Comparison of ENCODE assay signal across 8 mouse cellular contexts in the genomic region with DNA sequence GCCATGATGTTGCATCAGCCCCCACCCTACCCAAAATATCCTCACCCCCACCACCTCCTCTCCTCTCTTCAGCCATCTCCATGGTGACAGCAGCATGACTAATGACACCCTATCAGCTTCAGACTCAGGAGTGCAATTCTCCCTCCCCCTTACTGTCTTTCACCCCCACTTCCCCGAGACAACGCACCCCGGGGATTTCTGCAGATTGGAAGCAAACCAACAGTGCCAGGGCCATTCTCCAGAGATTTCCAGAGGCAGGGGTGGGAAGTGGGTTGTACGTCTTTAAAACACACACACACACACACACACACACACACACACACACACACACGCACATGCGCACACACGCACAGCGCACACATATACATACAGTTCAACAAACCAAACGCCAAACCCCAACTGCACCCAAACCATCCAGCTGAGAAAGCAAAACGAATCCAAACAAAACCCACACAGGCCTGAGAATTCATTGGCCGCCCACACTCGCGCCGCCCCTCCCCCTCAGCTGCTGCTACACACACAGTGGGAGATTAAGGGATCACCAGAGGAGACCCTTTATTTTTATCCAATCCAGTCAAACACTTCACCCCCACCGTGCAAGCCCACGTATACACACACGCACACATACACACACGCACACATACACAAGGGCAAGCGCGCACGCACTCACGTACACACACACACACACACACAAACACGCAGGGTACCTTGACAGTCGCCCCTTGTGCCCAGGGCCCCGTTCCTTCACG. TPM values are rescaled to one million over a fixed set of nuclear protein-coding genes. Genes with fewer than 3 reads are reported as not detected.
A peak's percentile ranks its signal among the peaks of the same experiment; 100 is the strongest.
DNase-seq lines count a peak whose midpoint lies in the region; ATAC-seq and TF ChIP-seq lines count a peak whose summit lies in the region.

No protein-coding gene starts in this region.

- ATAC-seq in embryonic facial prominence, embryonic 14.5 days (ENCODE audit: low read depth): peak; percentile 58
- ATAC-seq in kidney, embryonic 15.5 days (replicated peaks; ENCODE audit: low FRiP score): peak; percentile 10; the same call in 1 of the 2 replicates
- ATAC-seq in limb, embryonic 14.5 days (ENCODE audit: low FRiP score, low read depth): peak; percentile 48
- ATAC-seq in neural tube, embryonic 11.5 days (ENCODE audit: insufficient read depth, low FRiP score, low TSS enrichment): peak; percentile 48

- peak overlapping the region; percentile 45 for H3K4me3 ChIP-seq in C2C12 (ENCODE audit: insufficient read depth, poor library complexity, severe bottlenecking)
- H3K4me3 ChIP-seq in embryonic facial prominence, embryonic 14.5 days (ENCODE audit: low read depth, low read length): peak overlapping the region; percentile 78
- H3K4me3 ChIP-seq in kidney, embryonic 15.5 days (replicated peaks): peak overlapping the region; percentile 74
- peak overlapping the region; percentile 79 for H3K4me3 ChIP-seq in limb, embryonic 14.5 days (replicated peaks; ENCODE audit: low read length)
- peak overlapping the region; percentile 79 for H3K4me3 ChIP-seq in neural tube, embryonic 11.5 days (ENCODE audit: low read depth, low read length)

- peaks cover 17% of the 10 kb centered on the region for H3K36me3 ChIP-seq in C2C12 (ENCODE audit: control insufficient read depth, insufficient read depth)
- H3K36me3 ChIP-seq in embryonic facial prominence, embryonic 14.5 days (ENCODE audit: control insufficient read depth, insufficient read depth, low read length): peaks cover 20% of the 10 kb centered on the region; the same call in 1 of the 2 replicates
- H3K36me3 ChIP-seq in kidney, embryonic 15.5 days: peaks cover 36% of the 10 kb centered on the region
- peaks cover 17% of the 10 kb centered on the region for H3K36me3 ChIP-seq in limb, embryonic 14.5 days (ENCODE audit: control insufficient read depth, insufficient read depth, low read length)
- peaks cover 2% of the 10 kb centered on the region for H3K36me3 ChIP-seq in neural tube, embryonic 11.5 days (ENCODE audit: control insufficient read depth, insufficient read depth, low read length)

- no peak for TF ChIP-seq CTCF in C2C12 (IDR thresholded peaks at IDR 0.05; ENCODE audit: control insufficient read depth, insufficient read depth, insufficient read length)

- H3K27me3 ChIP-seq in C2C12 (ENCODE audit: control insufficient read depth, insufficient read depth, insufficient read length): no peaks in the 10 kb centered on the region
- no peaks in the 10 kb centered on the region for H3K27me3 ChIP-seq in embryonic facial prominence, embryonic 14.5 days (replicated peaks; ENCODE audit: control insufficient read depth, insufficient read depth, low read length)
- no peaks in the 10 kb centered on the region for H3K27me3 ChIP-seq in kidney, embryonic 15.5 days
- H3K27me3 ChIP-seq in limb, embryonic 14.5 days (ENCODE audit: control insufficient read depth, insufficient read depth, low read length): no peaks in the 10 kb centered on the region
- H3K27me3 ChIP-seq in neural tube, embryonic 11.5 days (ENCODE audit: control insufficient read depth, insufficient read depth, low read length): no peaks in the 10 kb centered on the region

- peak overlapping the region; percentile 87 for H3K4me2 ChIP-seq in embryonic facial prominence, embryonic 14.5 days (ENCODE audit: low read depth, low read length)
- peak overlapping the region; percentile 86 for H3K4me2 ChIP-seq in kidney, embryonic 15.5 days
- peak overlapping the region; percentile 72 for H3K4me2 ChIP-seq in limb, embryonic 14.5 days (replicated peaks; ENCODE audit: low read depth, low read length, severe bottlenecking)
- H3K4me2 ChIP-seq in neural tube, embryonic 11.5 days (ENCODE audit: low read depth): peak overlapping the region; percentile 88

- H3K79me2 ChIP-seq in C2C12 (ENCODE audit: control insufficient read depth, insufficient read depth): peaks cover 91% of the 10 kb centered on the region

- H3ac ChIP-seq in C2C12 (ENCODE audit: control insufficient read depth, insufficient read length, low read depth): peak overlapping the region; percentile 73

- no peaks in the 10 kb centered on the region for H3K9me3 ChIP-seq in embryonic facial prominence, embryonic 14.5 days (ENCODE audit: control insufficient read depth, low read length)
- no peaks in the 10 kb centered on the region for H3K9me3 ChIP-seq in kidney, embryonic 15.5 days (replicated peaks)
- no peaks in the 10 kb centered on the region for H3K9me3 ChIP-seq in limb, embryonic 14.5 days (ENCODE audit: control insufficient read depth, low read length)
- H3K9me3 ChIP-seq in neural tube, embryonic 11.5 days (ENCODE audit: control insufficient read depth, low read length): no peaks in the 10 kb centered on the region

- peak overlapping the region; percentile 96 for H3K27ac ChIP-seq in embryonic facial prominence, embryonic 14.5 days (replicated peaks; ENCODE audit: low read depth, low read length)
- H3K27ac ChIP-seq in kidney, embryonic 15.5 days: peak overlapping the region; percentile 95
- peak overlapping the region; percentile 89 for H3K27ac ChIP-seq in limb, embryonic 14.5 days (replicated peaks; ENCODE audit: low read depth, low read length)
- H3K27ac ChIP-seq in neural tube, embryonic 11.5 days (ENCODE audit: low read depth, low read length): peak overlapping the region; percentile 96

- H3K4me1 ChIP-seq in embryonic facial prominence, embryonic 14.5 days (ENCODE audit: control insufficient read depth, insufficient read depth, low read length): peaks cover 63% of the 10 kb centered on the region
- peaks cover 86% of the 10 kb centered on the region for H3K4me1 ChIP-seq in kidney, embryonic 15.5 days
- H3K4me1 ChIP-seq in limb, embryonic 14.5 days (ENCODE audit: control insufficient read depth, insufficient read depth, low read length): peaks cover 59% of the 10 kb centered on the region
- peaks cover 55% of the 10 kb centered on the region for H3K4me1 ChIP-seq in neural tube, embryonic 11.5 days (ENCODE audit: control insufficient read depth, insufficient read depth, low read length)

- peak; percentile 49 for DNase-seq in adrenal gland, adult 8-10 months
- DNase-seq in embryonic facial prominence, embryonic 14.5 days (ENCODE audit: low spot score): peak; percentile 92
- peak; percentile 57 to 58 for DNase-seq in heart, adult 9 months (ENCODE audit: low spot score in 2 of 2)
- DNase-seq in limb, embryonic 14.5 days (ENCODE audit: low spot score): peak; percentile 79
- DNase-seq in neural tube, embryonic 11.5 days (ENCODE audit: low spot score): peak; percentile 81
- DNase-seq in thymus, postnatal 4 days: peak; percentile 80

- no peak for TF ChIP-seq POLR2A in limb, embryonic 14.5 days (IDR thresholded peaks at IDR 0.05; ENCODE audit: borderline replicate concordance, extremely low read depth, insufficient read depth, insufficient read length)

- under 1% methylated on average over 25 of the region's 26 CpGs for WGBS in embryonic facial prominence, embryonic 14.5 days
- WGBS in kidney, embryonic 15.5 days: 3% methylated on average over 26 of the region's 26 CpGs
- 3% methylated on average over 26 of the region's 26 CpGs for WGBS in limb, embryonic 14.5 days
- WGBS in neural tube, embryonic 11.5 days: 3% methylated on average over 26 of the region's 26 CpGs

- H3K9ac ChIP-seq in embryonic facial prominence, embryonic 14.5 days (ENCODE audit: low read depth, low read length): peak overlapping the region; percentile 79
- peak overlapping the region; percentile 70 for H3K9ac ChIP-seq in kidney, embryonic 15.5 days
- peak overlapping the region; percentile 70 for H3K9ac ChIP-seq in limb, embryonic 14.5 days (ENCODE audit: low read depth, low read length, severe bottlenecking)
- H3K9ac ChIP-seq in neural tube, embryonic 11.5 days (ENCODE audit: low read length): peak overlapping the region; percentile 91

- peaks cover 32% of the 10 kb centered on the region for H3K79me3 ChIP-seq in C2C12 (ENCODE audit: low read depth)

TF ChIP-seq in C2C12, 6 proteins besides CTCF, POLR2A, EP300 and RAD21:
- no peak for TF ChIP-seq MYOD1 (IDR thresholded peaks at IDR 0.05; ENCODE audit: control insufficient read depth, insufficient read length, low read depth)
- peak; percentile 17 for TF ChIP-seq CEBPB (IDR thresholded peaks at IDR 0.05; ENCODE audit: low read depth)
- peak; percentile 61 for TF ChIP-seq USF1 (IDR thresholded peaks at IDR 0.05; ENCODE audit: low read depth)

RNA-seq across cellular contexts. Expression of a gene that starts 18.2 kb away (rescaled TPM):
- 6.0 TPM for polyA plus RNA-seq in C2C12 (2012; fragmentation: generic; extraction: Trizol)
- 10 to 100 TPM; 24.3 to 40.5 (median 35.3) TPM for total RNA-seq in adrenal gland, adult 8-10 months (2022)
- 32.4 and 37.3 TPM in 2 replicates for polyA plus RNA-seq in embryonic facial prominence, embryonic 14.5 days (2014; fragmentation: Nextera tagmentation; extraction: Ambion mirVana)
- 51.0 and 51.4 TPM in 2 replicates for polyA plus RNA-seq in kidney, embryonic 15.5 days (2015; fragmentation: Nextera tagmentation; extraction: Ambion mirVana)
- polyA plus RNA-seq in limb, embryonic 14.5 days (2012; rRNA removed): 21.1 and 24.9 TPM in 2 replicates
- polyA plus RNA-seq in limb, embryonic 14.5 days (2014; fragmentation: Nextera tagmentation; extraction: Ambion mirVana): 44.3 and 49.0 TPM in 2 replicates
- 47.3 and 48.8 TPM in 2 replicates for polyA plus RNA-seq in neural tube, embryonic 11.5 days (2014; fragmentation: Nextera tagmentation; extraction: Ambion mirVana)

Comparison
In these comparisons a context has a peak if more than half of its experiments do, and no peak if none do; other contexts are left out.
1. Peak in every context shown above with its lines: DNase-seq, ATAC-seq, H3K4me3 ChIP-seq and H3K27ac ChIP-seq.